Mouse (Mus musculus) lung, embryonic 15.5 days (tissue): ENCODE data around the gene Prtn3. TPM values are rescaled to one million over a fixed set of nuclear protein-coding genes. Genes with fewer than 3 reads are reported as not detected.

ENCODE experiments used
- microRNA-seq: library from miRNA; unstranded; fragments of <30 nt; microRNA quantifications from one replicate; pipeline ENCODE4, GENCODE M21; 2016
- polyA plus RNA-seq: library from polyadenylated mRNA; unstranded; fragments of >200 nt; fragmentation: Nextera tagmentation; extraction: Ambion mirVana; gene quantifications from 2 replicates; pipeline ENCODE4 v1.2.1, GENCODE M21; 2015

Gene Prtn3
- polyA plus RNA-seq, 1 experiment from 2014 or later = 3.8 TPM

Small RNA genes lying within 50 kb of the gene (microRNA-seq; reads per million reads assigned to microRNA genes)
- not detected for gene Mir6910

Other genes with a start within 250 kb of the Prtn3 start
- gene Shc2, start 236.6 kb upstream of the Prtn3 start, polyA plus RNA-seq = 6.2 and 6.7 TPM in 2 replicates
- not detected in 2 replicates for gene Odf3l2, start 228.7 kb upstream of the Prtn3 start, polyA plus RNA-seq
- 0.89 and 1.3 TPM in 2 replicates for gene Madcam1, start 209.9 kb upstream of the Prtn3 start, polyA plus RNA-seq
- 61.7 and 65.9 TPM in 2 replicates for gene Tpgs1, start 205.1 kb upstream of the Prtn3 start, polyA plus RNA-seq
- 79.5 and 82.0 TPM in 2 replicates for gene Cdc34, start 192.3 kb upstream of the Prtn3 start, polyA plus RNA-seq
- gene Gzmm, start 185.5 kb upstream of the Prtn3 start, polyA plus RNA-seq = 0.86 and 0.89 TPM in 2 replicates
- 1,102 and 1,152 TPM in 2 replicates for gene Bsg, start 170.0 kb upstream of the Prtn3 start, polyA plus RNA-seq
- gene Hcn2, start 157.8 kb upstream of the Prtn3 start, polyA plus RNA-seq = 0.05 and 0.10 TPM in 2 replicates
- gene Polrmt, start 127.9 kb upstream of the Prtn3 start, polyA plus RNA-seq = 41.5 and 49.2 TPM in 2 replicates
- 0.12 and 0.30 TPM in 2 replicates for gene Fgf22, start 119.4 kb upstream of the Prtn3 start, polyA plus RNA-seq
- 89.7 and 91.3 TPM in 2 replicates for gene Rnf126, start 107.5 kb upstream of the Prtn3 start, polyA plus RNA-seq
- gene Fstl3, start 97.2 kb upstream of the Prtn3 start, polyA plus RNA-seq = 19.2 and 20.5 TPM in 2 replicates
- 0.40 and 1.9 TPM in 2 replicates for gene Prss57, start 83.5 kb upstream of the Prtn3 start, polyA plus RNA-seq
- gene Palm, start 80.9 kb upstream of the Prtn3 start, polyA plus RNA-seq = 61.3 and 63.7 TPM in 2 replicates
- gene Misp, start 53.5 kb upstream of the Prtn3 start, polyA plus RNA-seq = 7.7 and 10.2 TPM in 2 replicates
- 367 and 368 TPM in 2 replicates for gene Ptbp1, start 20.0 kb upstream of the Prtn3 start, polyA plus RNA-seq
- gene Plppr3, start 158 bp downstream of the Prtn3 start, polyA plus RNA-seq = 29.1 and 32.4 TPM in 2 replicates
- 0.25 and 0.72 TPM in 2 replicates for gene Elane, start 11.8 kb downstream of the Prtn3 start, polyA plus RNA-seq
- gene Cfd, start 16.4 kb downstream of the Prtn3 start, polyA plus RNA-seq = not detected in 2 replicates
- 54.7 and 56.1 TPM in 2 replicates for gene Med16, start 34.4 kb downstream of the Prtn3 start, polyA plus RNA-seq
- gene Gm26602, start 36.4 kb downstream of the Prtn3 start, polyA plus RNA-seq = 1.2 and 1.7 TPM in 2 replicates
- gene Kiss1r, start 42.5 kb downstream of the Prtn3 start, polyA plus RNA-seq = 0.59 and 0.87 TPM in 2 replicates
- 143 and 152 TPM in 2 replicates for gene R3hdm4, start 46.7 kb downstream of the Prtn3 start, polyA plus RNA-seq
- 4.8 and 6.0 TPM in 2 replicates for gene Arid3a, start 52.6 kb downstream of the Prtn3 start, polyA plus RNA-seq
- 95.1 and 96.2 TPM in 2 replicates for gene Wdr18, start 85.7 kb downstream of the Prtn3 start, polyA plus RNA-seq
- gene Grin3b, start 96.2 kb downstream of the Prtn3 start, polyA plus RNA-seq = 0.34 and 0.45 TPM in 2 replicates
- gene Tmem259, start 109.9 kb downstream of the Prtn3 start, polyA plus RNA-seq = 20.2 and 20.5 TPM in 2 replicates
- 367 and 375 TPM in 2 replicates for gene Cnn2, start 114.1 kb downstream of the Prtn3 start, polyA plus RNA-seq
- gene Abca7, start 122.0 kb downstream of the Prtn3 start, polyA plus RNA-seq = 3.5 and 4.3 TPM in 2 replicates
- 16.8 and 19.8 TPM in 2 replicates for gene Arhgap45, start 142.2 kb downstream of the Prtn3 start, polyA plus RNA-seq
- 223 and 225 TPM in 2 replicates for gene Polr2e, start 165.3 kb downstream of the Prtn3 start, polyA plus RNA-seq
- gene Gpx4, start 172.7 kb downstream of the Prtn3 start, polyA plus RNA-seq = 523 and 535 TPM in 2 replicates
- 15.5 and 16.6 TPM in 2 replicates for gene Sbno2, start 231.1 kb downstream of the Prtn3 start, polyA plus RNA-seq
- gene Stk11, start 241.3 kb downstream of the Prtn3 start, polyA plus RNA-seq = 18.6 and 22.1 TPM in 2 replicates